Mouse (Mus musculus) heart, adult 2 months (tissue): ENCODE measurements around the gene Naa80. TPM values are rescaled to one million over a fixed set of nuclear protein-coding genes. Genes with fewer than 3 reads are reported as not detected.
A peak's percentile ranks its signal among the peaks of the same experiment; 100 is the strongest.

ENCODE experiments used
- DNase-seq, 2 experiments: peaks; one replicate each; pipeline ENCODE4 v3.0.0; 2021
- H3K27ac ChIP-seq: fragments of 200-600 bp; 2 replicates; pipeline ENCODE4 v1.8.1; 2022
- H3K27me3 ChIP-seq: fragments of 200-500 bp; 2 replicates; pipeline ENCODE4 v1.6.1; 2012; ENCODE audit warnings: mild to moderate bottlenecking, low read length, inconsistent platforms, mixed read lengths; ENCODE audit not compliant: control insufficient read depth, insufficient read depth
- H3K36me3 ChIP-seq: fragments of 200-500 bp; 2 replicates; pipeline ENCODE4 v1.6.1; 2012; ENCODE audit warnings: low read length, inconsistent platforms; ENCODE audit not compliant: control insufficient read depth, insufficient read depth
- H3K4me1 ChIP-seq: fragments of 200-500 bp; 2 replicates; pipeline ENCODE4 v1.6.1; 2011; ENCODE audit warnings: low read length; ENCODE audit not compliant: control insufficient read depth, insufficient read depth
- H3K4me3 ChIP-seq: fragments of 200-600 bp; 2 replicates; pipeline ENCODE4 v1.8.1; 2022
- H3K79me2 ChIP-seq: fragments of 200-500 bp; replicated peaks from 2 replicates; pipeline ENCODE4 v1.6.1; 2012; ENCODE audit warnings: mild to moderate bottlenecking, inconsistent platforms, low read length, moderate library complexity, mixed read lengths; ENCODE audit not compliant: control insufficient read depth, insufficient read depth
- H3K9ac ChIP-seq: fragments of 200-500 bp; 2 replicates; pipeline ENCODE4 v1.6.1; 2012; ENCODE audit warnings: low read depth, mild to moderate bottlenecking, control low read depth, inconsistent platforms, low read length, mixed read lengths
- CTCF ChIP-seq: fragments of 200-600 bp; IDR thresholded peaks from 2 replicates; pipeline ENCODE4 v1.8.1; 2022; ENCODE audit warnings: antibody characterized with exemption, mild to moderate bottlenecking, moderate library complexity
- EP300 ChIP-seq: fragments of 200-500 bp; IDR thresholded peaks from 2 replicates; pipeline ENCODE4 v1.6.1; 2011; ENCODE audit warnings: low read depth, low read length, control low read depth; ENCODE audit not compliant: insufficient read depth
- POLR2A ChIP-seq: fragments of 200-500 bp; IDR thresholded peaks from 2 replicates; pipeline ENCODE4 v1.6.1; 2011; ENCODE audit warnings: mild to moderate bottlenecking, low read depth, low read length, control low read depth; ENCODE audit not compliant: insufficient read depth
- WGBS: fragments of 180-500 bp; shearing (Covaris S2); methylation state at CpG from one replicate; pipeline ENCODE4 v1.1.7; 2018; 5-methylcytosine and 5-hydroxymethylcytosine counted together
- intact Hi-C: fragments of 180-260 bp; cut with DNase I; formaldehyde crosslinking; loops from one replicate; pipeline ENCODE4 v1.15.1; 2025
- polyA plus RNA-seq: library from polyadenylated mRNA; depleted of rRNA; stranded (reverse); fragments of >200 nt; gene quantifications from 2 replicates; pipeline ENCODE4 v1.2.3, GENCODE M21; 2012
- total RNA-seq, 2 experiments: library from RNA; stranded (reverse); gene quantifications; 2 replicates each; pipeline ENCODE4 v1.2.3; 2021

The Naa80 gene
- total and polyA plus RNA-seq, 3 experiments = 14.9 to 45.4 (median 17.4) TPM

DNA sequence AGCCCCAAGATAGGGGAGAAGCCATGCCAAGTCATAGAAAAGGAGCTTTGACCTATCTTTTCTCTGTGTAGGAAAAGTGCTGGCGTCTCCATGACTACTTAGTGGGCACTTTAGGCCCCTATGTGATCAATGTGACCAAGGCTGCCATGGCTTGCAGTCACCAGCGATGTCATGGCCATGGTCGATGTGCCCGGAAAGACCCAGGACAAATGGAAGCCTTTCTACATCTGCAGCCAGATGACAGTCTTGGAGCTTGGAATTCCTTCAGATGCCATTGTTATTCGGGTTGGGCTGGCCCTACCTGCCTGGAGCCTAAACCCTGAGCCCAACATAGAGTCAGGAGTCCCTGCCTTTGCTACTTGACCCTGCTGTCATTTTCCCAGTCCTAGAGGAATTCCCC lies 7.8 kb downstream of the Naa80 start:
- H3K4me3 ChIP-seq = no peak overlapping the region
- no peak for DNase-seq
- H3K27ac ChIP-seq = no peak overlapping the region
- H3K36me3 ChIP-seq = no peaks in the 10 kb centered on the region
- no peaks in the 10 kb centered on the region for H3K27me3 ChIP-seq
- TF ChIP-seq CTCF (no peak), EP300 (no peak), POLR2A (no peak)
- WGBS = 79% methylated on average over 5 of the region's 5 CpGs
- no peak overlapping the region for H3K9ac ChIP-seq
- no peaks in the 10 kb centered on the region for H3K79me2 ChIP-seq
- intact Hi-C loops = no loop called here
- no peaks in the 10 kb centered on the region; the same call in none of the 2 replicates for H3K4me1 ChIP-seq

DNA sequence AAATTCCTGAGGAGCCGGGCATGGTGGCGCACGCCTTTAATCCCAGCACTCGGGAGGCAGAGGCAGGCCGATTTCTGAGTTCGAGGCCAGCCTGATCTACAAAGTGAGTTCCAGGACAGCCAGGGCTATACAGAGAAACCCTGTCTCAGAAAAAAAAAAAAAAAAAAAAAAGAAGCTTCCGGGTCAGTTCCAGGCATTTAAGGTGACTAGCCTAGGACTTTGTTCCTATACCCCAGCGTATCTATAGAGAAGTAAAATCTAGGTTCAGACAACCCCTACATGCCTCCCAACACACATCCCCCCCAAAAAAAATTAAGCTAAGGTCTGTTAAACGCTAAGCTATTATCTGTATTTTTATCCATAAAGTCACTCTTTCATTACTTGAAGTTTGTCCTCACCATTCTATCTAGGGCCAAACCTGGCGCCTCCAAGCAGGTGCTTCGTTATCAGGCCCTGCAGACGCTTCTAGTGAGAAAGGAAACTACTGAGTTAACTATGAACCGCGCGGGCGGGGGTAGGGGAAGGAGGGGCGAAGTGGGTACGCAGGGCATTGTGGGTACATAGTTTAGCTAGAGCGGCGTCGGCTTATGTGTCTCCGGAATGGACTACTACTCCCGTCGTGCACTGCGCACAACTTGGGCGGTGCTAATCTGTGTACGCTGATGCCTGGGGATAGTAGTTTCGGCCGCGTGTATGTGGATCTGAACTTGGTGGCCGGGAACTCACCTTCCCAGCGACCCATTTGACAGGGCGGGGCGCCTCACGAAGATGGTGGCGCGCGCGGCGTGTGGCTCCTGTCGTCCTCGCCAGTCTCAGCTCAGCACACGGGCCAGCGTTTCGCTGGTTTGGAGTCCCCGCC lies 8.5 kb downstream of the Naa80 start, which contains the start of gene Ifrd2:
Gene Ifrd2, plus strand, starts transcription at position 669 of the 859 bp plus-strand sequence.
- DNase-seq = peak; percentile 95 to 99
- TF ChIP-seq CTCF (no peak), POLR2A (peak; percentile 71), EP300 (peak; percentile 80)
- Histone ChIP-seq H3K4me1 (no peaks in the 10 kb centered on the region; the same call in 1 of the 2 replicates), H3K27ac (peak within 1 kb of the TSS; percentile 79), H3K27me3 (no peaks in the 10 kb centered on the region), H3K4me3 (peak within 1 kb of the TSS; percentile 84), H3K79me2 (no peaks in the 10 kb centered on the region), H3K9ac (peak within 1 kb of the TSS; percentile 64), H3K36me3 (no peaks in the 10 kb centered on the region)
- intact Hi-C loops = no loop called here
- 9% methylated on average over 46 of the region's 46 CpGs for WGBS

DNA sequence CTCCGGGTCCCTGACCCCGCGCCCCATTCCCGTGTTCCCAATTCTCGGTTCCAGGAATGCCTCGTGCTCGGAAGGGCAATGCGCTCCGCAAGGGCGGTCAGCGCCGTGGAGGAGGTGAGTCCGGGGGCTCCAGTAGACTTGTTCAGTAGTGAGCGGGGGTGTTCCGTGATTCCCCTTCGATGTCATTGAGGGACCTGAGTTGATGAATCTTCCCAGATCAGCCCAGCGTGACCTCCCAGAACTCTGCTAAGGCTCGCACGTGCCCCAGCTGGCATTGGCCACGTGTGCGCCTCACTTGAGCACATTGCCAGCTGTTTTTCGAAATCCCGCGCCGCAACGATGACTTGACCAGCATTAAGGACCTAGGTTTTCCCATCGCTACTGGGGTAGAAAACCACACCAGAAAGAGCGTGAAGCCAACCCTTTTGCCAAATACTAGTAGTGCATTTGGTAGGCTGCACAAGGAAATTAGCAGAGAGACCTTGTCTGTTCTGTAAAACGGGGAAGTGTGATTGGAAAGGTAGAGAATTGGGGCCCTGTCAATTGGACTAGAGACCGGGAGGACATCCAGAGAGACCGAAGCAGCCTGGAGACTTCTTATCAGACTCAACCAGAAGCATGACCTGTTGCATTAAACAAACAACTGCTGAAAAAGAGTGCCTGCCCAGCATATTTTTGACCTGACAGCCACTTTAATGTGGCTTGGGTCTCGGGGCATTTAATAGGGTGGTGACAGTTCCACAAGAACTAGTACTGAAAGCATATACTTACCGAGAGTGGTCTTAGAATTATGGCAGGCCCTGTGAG lies 9.3 kb downstream of the Naa80 start:
- Histone ChIP-seq H3K36me3 (no peaks in the 10 kb centered on the region), H3K79me2 (no peaks in the 10 kb centered on the region), H3K27me3 (no peaks in the 10 kb centered on the region), H3K4me1 (no peaks in the 10 kb centered on the region; the same call in 1 of the 2 replicates), H3K4me3 (peak overlapping the region; percentile 84), H3K9ac (peak overlapping the region; percentile 64), H3K27ac (peak overlapping the region; percentile 79)
- TF ChIP-seq EP300 (no peak), CTCF (no peak), POLR2A (no peak)
- intact Hi-C loops = no loop called here
- no peak for DNase-seq
- WGBS = 1% methylated on average over 33 of the region's 33 CpGs

DNA sequence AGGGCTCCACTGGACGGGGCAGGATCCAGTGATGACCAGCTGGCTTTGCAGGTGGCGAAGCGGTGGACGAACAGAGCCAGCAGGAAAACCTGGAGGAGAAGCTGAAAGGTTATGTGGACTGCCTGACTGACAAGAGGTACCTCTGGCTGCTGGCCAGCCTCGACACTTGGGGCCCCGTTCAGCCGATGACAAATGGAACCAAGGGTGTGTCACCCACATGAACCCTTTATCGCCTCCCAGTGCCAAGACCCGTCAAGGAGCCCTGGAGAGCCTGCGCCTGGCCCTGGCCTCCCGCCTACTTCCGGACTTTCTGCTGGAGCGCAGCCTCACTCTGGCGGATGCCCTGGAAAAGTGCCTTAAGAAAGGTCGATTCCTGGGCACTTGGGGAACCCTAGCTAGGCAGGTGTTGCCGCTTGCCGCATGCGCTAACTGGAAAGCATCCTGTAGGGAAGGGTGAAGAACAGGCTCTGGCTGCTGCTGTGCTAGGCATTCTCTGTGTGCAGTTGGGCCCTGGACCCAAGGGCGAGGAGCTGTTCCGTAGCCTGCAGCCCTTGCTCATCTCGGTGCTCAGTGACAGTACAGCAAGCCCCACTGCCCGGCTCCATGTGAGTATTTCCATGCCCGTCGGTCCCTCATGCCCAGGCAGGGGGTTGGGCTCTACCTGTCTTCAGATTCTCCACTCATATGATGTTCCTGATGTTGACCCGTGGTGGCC lies 11.5 kb downstream of the Naa80 start:
- Histone ChIP-seq H3K27me3 (no peaks in the 10 kb centered on the region), H3K36me3 (no peaks in the 10 kb centered on the region), H3K4me1 (peaks cover 2% of the 10 kb centered on the region; the same call in 1 of the 2 replicates), H3K9ac (no peak overlapping the region), H3K27ac (peak overlapping the region; percentile 48; the same call in 1 of the 2 replicates), H3K79me2 (no peaks in the 10 kb centered on the region), H3K4me3 (no peak overlapping the region)
- WGBS = 64% methylated on average over 25 of the region's 25 CpGs
- no peak for TF ChIP-seq EP300
- TF ChIP-seq CTCF = no peak
- no peak for TF ChIP-seq POLR2A
- DNase-seq = peak in 1 of 2 experiments; percentile 72
- intact Hi-C loops = no loop called here

DNA sequence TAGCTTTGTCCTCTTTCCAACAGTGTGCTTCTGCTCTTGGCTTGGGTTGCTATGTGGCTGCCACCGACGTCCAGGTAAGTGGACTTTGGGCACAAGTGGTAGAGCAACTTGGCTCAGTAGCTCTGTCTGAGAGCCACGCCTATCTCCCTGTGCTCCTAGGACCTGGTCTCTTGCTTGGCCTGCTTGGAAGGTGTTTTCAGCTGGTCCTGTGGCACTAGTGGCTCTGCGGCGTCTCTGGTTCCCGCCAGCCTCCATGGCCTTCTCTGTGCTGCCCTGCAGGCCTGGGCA lies 12.0 kb downstream of the Naa80 start:
- 78% methylated on average over 6 of the region's 6 CpGs for WGBS
- DNase-seq = no peak
- Histone ChIP-seq H3K27me3 (no peaks in the 10 kb centered on the region), H3K4me3 (no peak overlapping the region), H3K4me1 (peaks cover 2% of the 10 kb centered on the region; the same call in 1 of the 2 replicates), H3K36me3 (no peaks in the 10 kb centered on the region), H3K79me2 (no peaks in the 10 kb centered on the region), H3K27ac (no peak overlapping the region; the same call in 1 of the 2 replicates), H3K9ac (no peak overlapping the region)
- intact Hi-C loops = no loop called here
- TF ChIP-seq EP300 = no peak
- TF ChIP-seq CTCF = no peak
- TF ChIP-seq POLR2A = no peak
